Mouse (Mus musculus): ENCODE results near the gene Lama1.

DNA sequence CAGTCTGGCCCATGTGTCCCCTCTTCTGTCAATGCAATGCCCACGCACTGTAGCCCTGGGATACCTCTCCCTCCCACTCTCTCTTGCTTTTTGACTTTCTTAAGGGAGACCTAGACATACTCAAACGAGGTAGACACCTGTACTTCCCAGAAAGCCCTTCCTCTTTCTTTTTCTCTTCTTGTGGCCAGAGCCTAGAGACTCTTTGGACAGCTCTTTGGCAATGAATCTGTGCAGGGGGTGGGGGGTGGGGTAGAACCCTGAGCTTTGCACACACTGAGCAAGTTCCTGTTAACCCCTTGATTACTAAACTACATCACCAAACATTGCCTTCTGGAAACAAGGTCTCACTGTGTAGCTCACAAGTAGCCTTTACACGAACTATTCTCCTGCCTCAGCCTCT, 32.8 kb upstream of the Lama1 start:
- TF ChIP-seq CTCF (IDR thresholded peaks at IDR 0.05; ENCODE audit: control insufficient read depth, insufficient read depth, insufficient read length), result no peak
- TF ChIP-seq MYOG (IDR thresholded peaks at IDR 0.05; ENCODE audit: control insufficient read depth, extremely low read depth, insufficient read length), result no peak
- no peak for TF ChIP-seq USF1 (IDR thresholded peaks at IDR 0.05; ENCODE audit: low read depth)
- no peak for TF ChIP-seq CEBPB (IDR thresholded peaks at IDR 0.05; ENCODE audit: low read depth)
- TF ChIP-seq MAX (IDR thresholded peaks at IDR 0.05), result no peak
- no peak for TF ChIP-seq MYOD1 (IDR thresholded peaks at IDR 0.05; ENCODE audit: control insufficient read depth, insufficient read length, low read depth)
- TF ChIP-seq FOSL1 (IDR thresholded peaks at IDR 0.05; ENCODE audit: insufficient read depth, low read length, poor library complexity, severe bottlenecking), result no peak

All from C2C12 (cell line).